Mouse (Mus musculus) embryonic facial prominence, embryonic 11.5 days (tissue): ENCODE results near the gene Trim33. TPM values are rescaled to one million over a fixed set of nuclear protein-coding genes. Genes with fewer than 3 reads are reported as not detected.

Source experiments
- polyA plus RNA-seq: library from polyadenylated mRNA; unstranded; fragments of >200 nt; fragmentation: Nextera tagmentation; extraction: Ambion mirVana; gene quantifications from 2 replicates; pipeline ENCODE4 v1.2.1, GENCODE M21; 2014

Trim33 gene
- polyA plus RNA-seq, 1 experiment from 2014 or later: 25.2 TPM

Other genes with a start within 250 kb of the Trim33 start
- 122 and 127 TPM in 2 replicates for gene Nras, start 221.0 kb upstream of the Trim33 start, polyA plus RNA-seq
- gene Ampd1, start 205.3 kb upstream of the Trim33 start, polyA plus RNA-seq: 0.56 TPM in 1 of 2 replicates, not detected in the other
- gene Dennd2c, start 176.7 kb upstream of the Trim33 start, polyA plus RNA-seq: 3.6 and 4.8 TPM in 2 replicates
- gene Bcas2, start 107.6 kb upstream of the Trim33 start, polyA plus RNA-seq: 276 and 293 TPM in 2 replicates